ENCODE assay signal across 7 mouse cellular contexts in the genomic region with DNA sequence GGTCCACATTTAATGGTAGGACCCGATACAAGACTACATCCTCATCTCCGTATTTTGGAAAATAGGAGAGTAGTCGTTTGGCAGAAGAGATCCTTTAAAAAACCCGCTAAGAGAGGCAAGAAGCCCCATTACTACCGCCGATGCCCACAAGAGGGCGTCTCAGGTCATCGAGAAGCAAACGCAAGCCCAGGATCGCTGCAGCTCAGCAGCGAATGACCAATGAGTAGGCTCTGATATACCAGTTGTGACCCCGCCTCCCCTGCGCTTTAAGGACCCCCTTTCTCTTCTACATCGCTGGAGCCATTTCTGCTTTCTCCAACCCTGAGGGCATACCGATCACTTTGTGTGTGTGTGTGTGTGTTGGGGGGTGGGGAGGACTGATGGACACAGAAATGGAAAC.
A peak's percentile ranks its signal among the peaks of the same experiment; 100 is the strongest.
DNase-seq lines count a peak whose midpoint lies in the region; ATAC-seq and TF ChIP-seq lines count a peak whose summit lies in the region.

No protein-coding gene starts in this region.

- H3K4me2 ChIP-seq in midbrain, embryonic 13.5 days (replicated peaks), result peak overlapping the region; percentile 60

- peak; percentile 96 for ATAC-seq in midbrain, embryonic 13.5 days

- H3K36me3 ChIP-seq in limb, embryonic 10.5 days, result no peaks in the 10 kb centered on the region
- H3K36me3 ChIP-seq in midbrain, embryonic 13.5 days, result no peaks in the 10 kb centered on the region
- H3K36me3 ChIP-seq in small intestine, adult 2 months (ENCODE audit: control insufficient read depth, insufficient read depth, low read length), result no peaks in the 10 kb centered on the region

- peaks cover 19% of the 10 kb centered on the region for H3K27me3 ChIP-seq in limb, embryonic 10.5 days (ENCODE audit: low read depth, poor library complexity, severe bottlenecking)
- H3K27me3 ChIP-seq in midbrain, embryonic 13.5 days, result peaks cover 11% of the 10 kb centered on the region; the same call in 1 of the 2 replicates
- no peaks in the 10 kb centered on the region; the same call in 1 of the 2 replicates for H3K27me3 ChIP-seq in small intestine, adult 2 months (ENCODE audit: control insufficient read depth, insufficient read depth, low read length)

- peak overlapping the region; percentile 31; the same call in 1 of the 2 replicates for H3K27ac ChIP-seq in limb, embryonic 10.5 days
- H3K27ac ChIP-seq in midbrain, embryonic 13.5 days, result peak overlapping the region; percentile 44; the same call in 1 of the 2 replicates
- no peak overlapping the region for H3K27ac ChIP-seq in small intestine, adult 2 months (ENCODE audit: insufficient read depth, low read depth, low read length)

- 3% methylated on average over 15 of the region's 15 CpGs for WGBS in limb, embryonic 10.5 days
- WGBS in midbrain, embryonic 13.5 days, result 2% methylated on average over 15 of the region's 15 CpGs
- 2% methylated on average over 15 of the region's 15 CpGs for WGBS in small intestine, adult 2 months

- TF ChIP-seq CTCF in small intestine, adult 2 months (IDR thresholded peaks at IDR 0.05; ENCODE audit: extremely low read depth, insufficient read length, insufficient replicate concordance, low read depth, low read length), result peak; percentile 91; the same call in 1 of the 2 replicates

- peak overlapping the region; percentile 55 for H3K4me3 ChIP-seq in limb, embryonic 10.5 days
- H3K4me3 ChIP-seq in midbrain, embryonic 13.5 days (replicated peaks), result peak overlapping the region; percentile 45
- H3K4me3 ChIP-seq in small intestine, adult 2 months (ENCODE audit: low read depth, low read length), result peak overlapping the region; percentile 47

- TF ChIP-seq POLR2A in small intestine, adult 2 months (IDR thresholded peaks at IDR 0.05; ENCODE audit: low read depth, low read length), result no peak

- peak overlapping the region; percentile 53 for H3K9ac ChIP-seq in midbrain, embryonic 13.5 days (replicated peaks)

- DNase-seq in adrenal gland, postnatal 14 days, result peak; percentile 93
- DNase-seq in embryo, embryonic 9.5 days (ENCODE audit: extremely low spot score), result peak; percentile 88
- peak; percentile 78 to 94 for DNase-seq in heart, adult 18-20 months
- DNase-seq in kidney, adult 18-20 months, result peak; percentile 88
- peak; percentile 93 for DNase-seq in limb, embryonic 10.5 days (ENCODE audit: low spot score)

- H3K4me1 ChIP-seq in limb, embryonic 10.5 days, result peaks cover 18% of the 10 kb centered on the region
- peaks cover 11% of the 10 kb centered on the region for H3K4me1 ChIP-seq in midbrain, embryonic 13.5 days (replicated peaks)
- no peaks in the 10 kb centered on the region for H3K4me1 ChIP-seq in small intestine, adult 2 months (ENCODE audit: control insufficient read depth, insufficient read depth, insufficient read length, low read length)

- H3K9me3 ChIP-seq in limb, embryonic 10.5 days (replicated peaks), result no peaks in the 10 kb centered on the region
- no peaks in the 10 kb centered on the region for H3K9me3 ChIP-seq in midbrain, embryonic 13.5 days
